Mouse (Mus musculus) neural tube, embryonic 13.5 days (tissue): ENCODE results near the gene Prdm10. TPM values are rescaled to one million over a fixed set of nuclear protein-coding genes. Genes with fewer than 3 reads are reported as not detected.

ENCODE experiments used
- ATAC-seq: fragments of 200-750 bp; cut with Nextera tagmentation; 2 replicates; pipeline ENCODE4 v1.8.0; 2017; ENCODE audit warnings: low read depth, mild to moderate bottlenecking, moderate TSS enrichment, moderate library complexity
- H3K27ac ChIP-seq: fragments of 300-500 bp; sonication (generic); replicated peaks from 2 replicates; pipeline ENCODE4 v1.5.1; 2015; ENCODE audit warnings: moderate library complexity, mild to moderate bottlenecking, inconsistent platforms
- H3K27me3 ChIP-seq: fragments of 300-500 bp; sonication (generic); 2 replicates; pipeline ENCODE4 v1.6.1; 2015; ENCODE audit warnings: mild to moderate bottlenecking, inconsistent platforms
- H3K36me3 ChIP-seq: fragments of 300-500 bp; sonication (generic); 2 replicates; pipeline ENCODE4 v1.6.1; 2015; ENCODE audit warnings: mild to moderate bottlenecking, inconsistent platforms
- H3K4me1 ChIP-seq: fragments of 300-500 bp; sonication (generic); replicated peaks from 2 replicates; pipeline ENCODE4 v1.6.1; 2015; ENCODE audit warnings: inconsistent platforms
- H3K4me2 ChIP-seq: fragments of 300-500 bp; sonication (generic); 2 replicates; pipeline ENCODE4 v1.6.1; 2015; ENCODE audit warnings: inconsistent platforms, mild to moderate bottlenecking, moderate library complexity
- H3K4me3 ChIP-seq: fragments of 300-500 bp; sonication (generic); 2 replicates; pipeline ENCODE4 v1.5.1; 2015; ENCODE audit warnings: mild to moderate bottlenecking, inconsistent platforms
- H3K9ac ChIP-seq: fragments of 300-500 bp; sonication (generic); 2 replicates; pipeline ENCODE4 v1.6.1; 2015; ENCODE audit warnings: moderate library complexity, mild to moderate bottlenecking, inconsistent platforms
- H3K9me3 ChIP-seq: fragments of 300-500 bp; sonication (generic); 2 replicates; pipeline ENCODE4 v1.6.1; 2016; ENCODE audit warnings: inconsistent platforms
- WGBS: fragments of 180-500 bp; shearing (Covaris S2); methylation state at CpG from one replicate; pipeline ENCODE4 v1.1.7; 2015; 5-methylcytosine and 5-hydroxymethylcytosine counted together
- polyA plus RNA-seq: library from polyadenylated mRNA; unstranded; fragments of >200 nt; fragmentation: Nextera tagmentation; extraction: Ambion mirVana; gene quantifications from 2 replicates; pipeline ENCODE4 v1.2.1, GENCODE M21; 2015

Prdm10 gene
- polyA plus RNA-seq, 1 experiment from 2014 or later, result 6.1 TPM

DNA sequence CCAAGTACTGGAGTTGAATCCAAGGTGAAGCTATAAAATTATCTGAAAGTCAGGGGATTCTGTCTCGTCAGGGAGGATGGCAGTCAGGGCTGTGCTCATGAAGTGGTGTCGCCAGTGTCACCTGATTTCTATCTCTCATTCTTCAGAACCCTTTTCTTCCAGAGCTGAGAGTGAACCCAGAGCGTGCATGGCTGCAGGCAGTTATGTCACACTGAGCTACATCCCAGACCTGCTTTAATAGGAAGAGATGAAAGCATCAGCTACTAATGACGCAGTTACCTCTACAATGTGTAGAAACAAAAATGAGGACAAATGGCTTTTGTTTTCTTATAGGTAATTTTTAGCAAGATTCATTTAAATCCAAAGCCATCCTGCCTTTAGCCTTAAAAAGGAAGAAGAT is 68.1 kb downstream of the Prdm10 start:
- no peaks in the 10 kb centered on the region for H3K9me3 ChIP-seq
- no peaks in the 10 kb centered on the region for H3K27me3 ChIP-seq
- 0 out of 2 replicates have a peak, but pooled peaks have one; percentile 51 for ATAC-seq
- no peak overlapping the region for H3K27ac ChIP-seq
- peaks cover 10% of the 10 kb centered on the region; the same call in 1 of the 2 replicates for H3K4me1 ChIP-seq
- no peak overlapping the region for H3K9ac ChIP-seq
- H3K4me3 ChIP-seq, result no peak overlapping the region
- H3K4me2 ChIP-seq, result no peak overlapping the region
- H3K36me3 ChIP-seq, result peaks cover 24% of the 10 kb centered on the region
- WGBS, result 76% methylated on average over 4 of the region's 4 CpGs

DNA sequence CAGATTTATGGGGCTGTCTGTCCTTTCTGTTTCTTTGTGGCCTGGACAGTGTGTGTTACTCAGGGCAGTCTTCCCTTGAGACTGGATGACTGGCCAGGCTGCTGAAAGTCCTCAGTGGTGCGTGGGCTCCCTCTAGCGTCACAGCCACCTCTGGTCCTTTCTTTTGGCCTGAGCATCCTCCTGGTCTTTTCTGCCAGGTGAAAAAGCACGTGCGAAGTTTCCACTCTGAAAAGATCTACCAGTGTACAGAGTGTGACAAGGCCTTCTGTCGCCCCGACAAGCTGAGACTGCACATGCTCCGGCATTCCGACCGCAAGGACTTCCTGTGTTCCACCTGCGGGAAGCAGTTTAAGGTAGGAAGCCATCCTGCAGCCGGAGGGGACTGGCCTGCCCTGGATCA is 68.6 kb downstream of the Prdm10 start:
- H3K27ac ChIP-seq, result no peak overlapping the region
- H3K9ac ChIP-seq, result no peak overlapping the region
- 70% methylated on average over 11 of the region's 11 CpGs for WGBS

DNA sequence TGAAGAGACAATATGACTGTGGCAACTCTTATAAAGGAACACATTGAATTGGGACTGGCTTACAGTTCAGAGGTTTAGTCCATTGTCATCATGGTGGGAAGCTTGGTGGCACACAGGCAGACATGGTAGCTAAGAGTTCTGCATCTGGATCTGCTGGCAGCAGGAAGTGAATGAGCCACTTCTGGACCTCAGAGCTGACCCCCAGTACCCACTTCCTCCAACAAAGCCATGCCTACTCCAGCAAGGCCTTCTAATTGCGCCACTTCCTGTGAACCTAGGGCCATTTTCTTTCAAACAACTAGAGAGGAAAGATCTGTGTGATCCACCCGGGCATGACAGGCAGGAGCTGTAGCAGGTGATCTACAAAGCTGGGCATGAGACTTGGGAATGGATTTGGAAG is 72.4 kb downstream of the Prdm10 start:
- no peak overlapping the region for H3K4me3 ChIP-seq
- 85% methylated on average over 2 of the region's 2 CpGs for WGBS
- peaks cover 51% of the 10 kb centered on the region for H3K36me3 ChIP-seq
- H3K9me3 ChIP-seq, result no peaks in the 10 kb centered on the region
- no peak overlapping the region for H3K27ac ChIP-seq
- no peak overlapping the region for H3K4me2 ChIP-seq
- H3K4me1 ChIP-seq, result no peaks in the 10 kb centered on the region; the same call in 1 of the 2 replicates
- no peaks in the 10 kb centered on the region for H3K27me3 ChIP-seq
- no peak overlapping the region for H3K9ac ChIP-seq
- no peak for ATAC-seq

More for the DNA sequence above, 68.6 kb downstream of the Prdm10 start:
- H3K9me3 ChIP-seq, result no peaks in the 10 kb centered on the region
- H3K36me3 ChIP-seq, result peaks cover 29% of the 10 kb centered on the region
- H3K27me3 ChIP-seq, result no peaks in the 10 kb centered on the region
- peak; percentile 76 for ATAC-seq
- H3K4me3 ChIP-seq, result no peak overlapping the region
- no peak overlapping the region for H3K4me2 ChIP-seq
- H3K4me1 ChIP-seq, result peaks cover 9% of the 10 kb centered on the region; the same call in 1 of the 2 replicates

DNA sequence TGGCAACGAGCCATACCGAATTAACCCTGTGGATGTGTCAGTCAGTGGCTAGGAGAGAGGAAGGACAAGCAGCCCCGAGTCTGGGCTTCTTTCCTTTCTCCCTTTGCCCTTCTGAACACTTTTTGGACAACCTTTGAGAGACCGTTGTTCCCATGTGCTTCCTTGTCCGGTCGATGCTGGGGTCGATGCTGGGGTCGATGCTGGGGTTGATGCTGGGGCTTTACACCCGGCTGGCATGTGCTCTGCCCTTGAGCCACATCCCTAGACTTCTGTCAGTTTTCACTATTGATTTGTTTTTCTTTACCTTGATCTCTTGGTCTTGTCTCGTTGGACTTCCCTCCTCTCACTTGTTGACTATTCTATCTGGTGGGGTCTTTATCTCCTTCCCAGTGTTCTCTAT is 73.2 kb downstream of the Prdm10 start:
- Histone ChIP-seq H3K9ac (no peak overlapping the region), H3K36me3 (peaks cover 55% of the 10 kb centered on the region), H3K4me2 (no peak overlapping the region), H3K27ac (no peak overlapping the region), H3K9me3 (no peaks in the 10 kb centered on the region), H3K4me3 (no peak overlapping the region), H3K4me1 (no peaks in the 10 kb centered on the region; the same call in 1 of the 2 replicates), H3K27me3 (no peaks in the 10 kb centered on the region)
- no peak for ATAC-seq
- 90% methylated on average over 10 of the region's 10 CpGs for WGBS

DNA sequence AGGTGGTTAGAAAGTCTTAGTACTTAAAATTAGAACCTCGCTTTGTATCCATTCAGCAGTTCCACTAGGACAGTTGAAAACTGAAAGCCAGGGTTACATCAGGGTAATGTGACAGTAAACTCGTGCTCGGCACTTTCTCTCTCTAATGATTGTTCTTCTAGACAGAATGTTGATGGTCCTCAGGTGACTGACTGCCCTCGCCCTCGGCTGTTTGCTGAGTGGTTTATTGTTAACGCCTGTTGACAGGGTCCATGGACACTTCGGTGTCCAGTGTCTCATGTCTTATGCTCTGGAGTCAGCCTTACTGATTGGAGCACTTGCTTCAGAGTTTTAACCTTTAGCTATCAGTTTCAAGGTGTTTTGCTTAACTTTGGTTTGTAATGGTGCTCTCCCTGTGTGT is 73.7 kb downstream of the Prdm10 start:
- WGBS, result 86% methylated on average over 7 of the region's 7 CpGs
- no peak for ATAC-seq

DNA sequence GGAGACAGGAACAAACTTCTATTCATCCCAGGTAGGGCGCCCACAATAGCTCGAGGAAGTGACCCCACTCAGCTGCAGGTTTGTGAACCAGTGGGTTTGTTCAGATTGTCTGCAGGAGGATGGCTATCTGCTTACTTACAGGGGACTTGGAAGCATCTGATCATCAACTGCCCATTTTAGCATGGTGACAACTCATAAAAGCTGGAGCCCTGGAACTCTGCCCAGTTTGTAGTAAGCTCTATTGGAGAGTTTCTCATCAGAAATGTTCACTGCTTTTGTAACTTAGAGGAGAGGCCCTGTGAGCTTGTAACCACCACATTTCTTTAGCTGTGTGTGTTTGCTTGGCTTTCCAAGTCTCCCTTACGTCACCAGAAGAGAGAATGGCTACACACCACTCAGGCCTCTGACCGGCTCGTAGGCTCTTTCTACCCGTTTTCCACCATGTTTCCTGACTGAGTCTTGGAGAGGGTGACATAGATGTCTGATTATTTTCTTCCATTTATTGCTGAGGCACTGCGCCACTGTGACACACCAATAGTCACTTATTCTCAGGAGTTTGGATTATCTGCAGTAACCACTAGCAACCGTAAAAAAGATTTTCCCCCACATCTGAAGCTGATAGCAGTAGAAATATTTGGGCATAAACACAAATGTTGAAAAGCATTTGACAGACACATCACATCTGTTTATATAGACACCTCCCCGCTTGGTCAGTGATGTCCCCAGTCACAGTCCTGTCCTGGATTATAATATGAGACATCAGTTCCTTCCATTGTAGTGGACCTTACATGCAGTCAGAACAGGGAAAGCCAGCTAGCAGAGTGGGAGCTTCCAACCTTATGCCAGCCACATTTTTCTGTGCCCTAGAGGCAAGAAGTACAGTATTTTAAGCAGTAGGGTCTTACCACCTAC is 83.6 kb downstream of the Prdm10 start:
- Histone ChIP-seq H3K4me2 (no peak overlapping the region), H3K4me3 (no peak overlapping the region), H3K27ac (no peak overlapping the region), H3K36me3 (peaks cover 50% of the 10 kb centered on the region), H3K4me1 (no peaks in the 10 kb centered on the region), H3K9me3 (no peaks in the 10 kb centered on the region), H3K27me3 (no peaks in the 10 kb centered on the region), H3K9ac (no peak overlapping the region)
- WGBS, result 94% methylated on average over 9 of the region's 9 CpGs
- no peak for ATAC-seq

More for the DNA sequence above, 73.7 kb downstream of the Prdm10 start:
- H3K27ac ChIP-seq, result no peak overlapping the region
- no peaks in the 10 kb centered on the region for H3K9me3 ChIP-seq
- H3K9ac ChIP-seq, result no peak overlapping the region
- H3K4me3 ChIP-seq, result no peak overlapping the region
- H3K36me3 ChIP-seq, result peaks cover 61% of the 10 kb centered on the region
- no peak overlapping the region for H3K4me2 ChIP-seq
- H3K27me3 ChIP-seq, result no peaks in the 10 kb centered on the region
- H3K4me1 ChIP-seq, result no peaks in the 10 kb centered on the region

DNA sequence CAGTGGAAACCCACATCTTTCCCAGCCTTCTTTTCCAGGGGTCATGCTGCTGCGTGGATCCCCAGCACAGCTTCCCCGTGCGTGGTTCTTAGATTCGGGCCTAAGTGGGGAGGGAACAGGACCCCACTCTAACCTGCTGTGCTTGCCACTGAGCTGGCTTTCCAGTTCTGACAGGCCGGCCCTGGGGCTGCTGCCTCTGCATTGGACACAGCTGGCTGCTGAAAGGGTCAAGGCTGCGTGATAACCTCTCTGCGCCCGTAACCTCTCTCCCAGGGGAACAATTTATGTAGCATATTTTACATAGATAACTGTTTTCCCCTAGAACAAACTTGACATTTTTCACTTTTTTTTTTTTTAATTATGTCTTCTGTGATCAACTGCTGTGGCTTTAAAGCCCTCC is 84.7 kb downstream of the Prdm10 start:
- H3K36me3 ChIP-seq, result peaks cover 41% of the 10 kb centered on the region
- H3K4me3 ChIP-seq, result no peak overlapping the region
- WGBS, result 72% methylated on average over 8 of the region's 8 CpGs
- H3K27ac ChIP-seq, result no peak overlapping the region
- no peaks in the 10 kb centered on the region for H3K27me3 ChIP-seq
- H3K9ac ChIP-seq, result no peak overlapping the region
- H3K4me2 ChIP-seq, result no peak overlapping the region
- no peaks in the 10 kb centered on the region for H3K4me1 ChIP-seq
- ATAC-seq, result no peak
- H3K9me3 ChIP-seq, result no peaks in the 10 kb centered on the region

DNA sequence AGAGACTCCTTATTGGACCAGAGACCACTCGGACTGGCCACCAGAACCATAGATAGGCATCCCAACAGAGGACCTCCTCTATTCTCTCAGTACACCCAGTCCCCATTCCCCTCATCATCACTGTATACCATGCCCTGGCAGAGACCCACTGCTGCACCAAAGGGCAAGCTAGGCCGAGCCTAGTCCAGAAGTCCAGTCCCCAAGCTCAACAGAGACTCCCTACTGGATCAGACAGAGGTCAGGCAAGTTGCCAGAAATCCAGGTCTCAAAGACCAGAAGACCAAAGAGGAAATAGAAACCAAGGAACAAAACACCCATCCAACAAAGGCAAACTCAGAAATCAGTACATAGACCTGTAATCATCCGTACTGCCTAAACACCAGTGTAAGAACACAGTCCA is 91.4 kb downstream of the Prdm10 start:
- WGBS, result 94% methylated on average over 3 of the region's 3 CpGs
- no peak overlapping the region for H3K4me2 ChIP-seq
- no peak for ATAC-seq
- no peak overlapping the region for H3K4me3 ChIP-seq
- H3K27me3 ChIP-seq, result no peaks in the 10 kb centered on the region
- H3K4me1 ChIP-seq, result no peaks in the 10 kb centered on the region
- no peak overlapping the region for H3K9ac ChIP-seq
- no peak overlapping the region for H3K27ac ChIP-seq
- H3K9me3 ChIP-seq, result peaks cover 9% of the 10 kb centered on the region; the same call in 1 of the 2 replicates
- H3K36me3 ChIP-seq, result peaks cover 50% of the 10 kb centered on the region

DNA sequence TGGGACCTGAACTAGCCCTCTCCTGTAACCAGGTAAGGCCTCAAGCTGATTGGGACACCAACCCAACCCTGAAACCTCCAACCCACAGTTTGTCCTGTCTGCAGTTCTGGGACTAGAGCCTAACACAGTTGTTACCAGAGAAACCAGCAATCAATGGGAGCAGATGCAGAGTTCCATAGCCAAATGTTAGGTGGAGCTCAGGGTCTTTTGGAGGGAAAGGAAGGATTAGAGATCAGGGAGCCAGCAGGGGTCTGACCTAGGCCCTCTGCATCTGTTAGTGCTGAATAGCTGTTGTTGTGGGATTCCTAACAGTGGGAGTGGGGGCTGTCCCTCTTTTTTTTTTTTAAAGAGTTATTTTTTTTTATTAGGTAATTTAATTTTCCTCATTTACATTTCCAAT is 96.3 kb downstream of the Prdm10 start:
- no peak for ATAC-seq
- Histone ChIP-seq H3K9ac (no peak overlapping the region), H3K36me3 (peaks cover 57% of the 10 kb centered on the region), H3K4me1 (no peaks in the 10 kb centered on the region), H3K27me3 (no peaks in the 10 kb centered on the region), H3K4me2 (no peak overlapping the region), H3K27ac (no peak overlapping the region), H3K9me3 (peaks cover 9% of the 10 kb centered on the region; the same call in 1 of the 2 replicates), H3K4me3 (no peak overlapping the region)

DNA sequence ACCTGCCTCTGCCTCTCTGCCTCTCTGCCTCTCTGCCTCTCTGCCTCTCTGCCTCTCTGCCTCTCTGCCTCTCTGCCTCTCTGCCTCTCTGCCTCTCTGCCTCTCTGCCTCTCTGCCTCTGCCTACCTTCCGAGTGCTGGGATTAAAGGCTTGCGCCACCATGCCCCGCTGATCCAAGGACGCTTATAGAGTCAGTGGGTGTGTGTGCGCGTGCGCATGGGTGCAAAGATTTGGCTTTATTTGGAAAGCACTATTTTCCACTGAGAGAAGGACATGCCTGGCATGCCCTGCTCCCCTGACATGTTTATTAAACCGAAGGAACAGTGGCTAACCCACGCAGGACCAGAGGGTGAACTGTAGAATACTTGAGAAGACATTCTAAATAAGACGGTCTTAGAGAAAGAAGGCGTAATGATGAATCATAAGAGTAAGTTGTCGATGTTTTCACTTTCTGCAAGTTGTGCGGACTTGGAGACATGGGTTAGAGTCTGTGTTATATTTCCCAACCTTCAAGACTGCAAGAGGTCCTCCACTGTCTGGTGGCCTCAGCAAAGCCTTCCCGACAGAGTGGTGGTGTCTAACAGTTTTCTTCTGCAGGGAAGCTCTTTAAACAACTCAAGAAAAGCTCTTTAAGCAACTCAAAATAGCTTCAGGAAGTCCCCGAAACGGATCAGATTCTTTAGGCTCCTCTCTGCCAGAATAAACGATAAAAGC is 104.6 kb downstream of the Prdm10 start:
- peaks cover 27% of the 10 kb centered on the region for H3K4me1 ChIP-seq
- no peak for ATAC-seq
- no peaks in the 10 kb centered on the region for H3K27me3 ChIP-seq
- H3K9me3 ChIP-seq, result no peaks in the 10 kb centered on the region
- WGBS, result 88% methylated on average over 17 of the region's 17 CpGs
- no peak overlapping the region for H3K27ac ChIP-seq
- H3K36me3 ChIP-seq, result peaks cover 17% of the 10 kb centered on the region
- H3K4me2 ChIP-seq, result peak overlapping the region; percentile 70
- no peak overlapping the region for H3K9ac ChIP-seq
- H3K4me3 ChIP-seq, result no peak overlapping the region

DNA sequence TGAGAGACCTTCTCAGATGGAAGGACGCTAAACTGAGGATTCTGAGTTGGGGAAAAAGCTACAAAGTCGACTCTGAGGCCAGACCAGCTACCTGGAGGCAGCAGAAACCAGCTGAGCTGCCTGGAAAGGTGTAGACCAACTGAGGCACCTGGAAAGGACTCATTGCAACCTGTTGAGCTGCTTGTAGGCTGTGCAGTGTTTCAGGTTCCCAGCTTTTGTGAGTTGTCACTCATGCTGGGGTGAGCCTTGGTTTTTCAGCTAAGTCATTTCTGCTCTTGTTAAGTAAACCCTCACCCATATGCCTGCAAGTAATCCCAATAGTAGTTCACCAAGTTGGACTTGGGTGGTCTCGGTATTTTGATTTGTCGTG is 105.1 kb downstream of the Prdm10 start:
- peaks cover 27% of the 10 kb centered on the region for H3K4me1 ChIP-seq
- WGBS, result 24% methylated on average over 4 of the region's 4 CpGs
- H3K36me3 ChIP-seq, result peaks cover 20% of the 10 kb centered on the region
- peak overlapping the region; percentile 83 for H3K9ac ChIP-seq
- H3K27ac ChIP-seq, result no peak overlapping the region
- peak overlapping the region; percentile 70 for H3K4me2 ChIP-seq
- peak overlapping the region; percentile 81 for H3K4me3 ChIP-seq
- H3K9me3 ChIP-seq, result no peaks in the 10 kb centered on the region
- ATAC-seq, result peak; percentile 64
- no peaks in the 10 kb centered on the region for H3K27me3 ChIP-seq

DNA sequence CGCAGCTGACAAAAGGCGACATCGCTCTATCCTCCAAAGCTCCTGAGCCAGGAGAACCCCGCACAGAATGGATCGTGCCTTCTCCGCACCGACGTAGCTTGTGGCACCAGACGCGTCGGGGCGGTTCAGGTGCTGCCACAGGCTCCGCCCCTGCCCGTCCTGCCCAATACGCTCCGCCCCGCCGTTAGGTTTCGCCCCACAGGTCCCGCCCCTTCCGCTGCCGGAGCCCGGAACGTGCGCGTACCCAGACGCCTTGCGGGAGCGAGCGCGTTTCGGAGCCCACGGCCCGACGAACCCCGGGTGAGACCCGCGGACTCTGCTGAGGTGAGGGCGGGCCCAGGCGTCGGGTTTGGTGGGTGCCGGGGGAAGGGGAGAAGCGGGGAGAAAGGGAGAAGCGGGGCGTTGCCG is 105.6 kb downstream of the Prdm10 start, which contains the start of gene Nfrkb:
TSS of gene Nfrkb (plus strand) at position 246 of the 408 bp plus-strand sequence.
- H3K9me3 ChIP-seq, result no peaks in the 10 kb centered on the region
- H3K27me3 ChIP-seq, result no peaks in the 10 kb centered on the region
- H3K27ac ChIP-seq, result peak within 1 kb of the TSS; percentile 64
- H3K4me2 ChIP-seq, result peak within 1 kb of the TSS; percentile 70
- H3K4me3 ChIP-seq, result peak within 1 kb of the TSS; percentile 81
- H3K9ac ChIP-seq, result peak within 1 kb of the TSS; percentile 83
- H3K4me1 ChIP-seq, result peaks cover 27% of the 10 kb centered on the region
- under 1% methylated on average over 42 of the region's 46 CpGs for WGBS
- peaks cover 22% of the 10 kb centered on the region for H3K36me3 ChIP-seq
- ATAC-seq, result peak; percentile 98
